Mouse (Mus musculus) forebrain, embryonic 13.5 days (tissue): ENCODE measurements at regions not wholly inside any gene's neighbourhood (a gene's known extent, or its start where the extent isn't known, plus 50 kb on each side); places are given as distances from the start of the nearest gene placed in this dataset.
A peak's percentile ranks its signal among the peaks of the same experiment; 100 is the strongest.
"Not testable (repeated sequence)": the region's sequence is repeated elsewhere in the genome, so short reads cannot be mapped to it uniquely, and the experiment has no call there.

Experiments used
- ATAC-seq: fragments of 200-750 bp; cut with Nextera tagmentation; 2 replicates; pipeline ENCODE4 v1.8.0; 2017
- H3K27ac ChIP-seq: fragments of 300-500 bp; sonication (generic); 2 replicates; pipeline ENCODE4 v1.5.1; 2015; ENCODE audit warnings: inconsistent platforms, mild to moderate bottlenecking, moderate library complexity
- H3K27me3 ChIP-seq: fragments of 300-500 bp; sonication (generic); 2 replicates; pipeline ENCODE4 v1.6.1; 2015; ENCODE audit warnings: mild to moderate bottlenecking, inconsistent platforms
- H3K36me3 ChIP-seq: fragments of 300-500 bp; sonication (generic); 2 replicates; pipeline ENCODE4 v1.6.1; 2015; ENCODE audit warnings: mild to moderate bottlenecking, inconsistent platforms; ENCODE audit not compliant: poor library complexity, severe bottlenecking
- H3K4me1 ChIP-seq: fragments of 300-500 bp; sonication (generic); 2 replicates; pipeline ENCODE4 v1.6.1; 2015; ENCODE audit warnings: inconsistent platforms
- H3K4me2 ChIP-seq: fragments of 300-500 bp; sonication (generic); 2 replicates; pipeline ENCODE4 v1.6.1; 2015; ENCODE audit warnings: inconsistent platforms, mild to moderate bottlenecking, moderate library complexity
- H3K4me3 ChIP-seq: fragments of 300-500 bp; sonication (generic); 2 replicates; pipeline ENCODE4 v1.5.1; 2015; ENCODE audit warnings: mild to moderate bottlenecking, inconsistent platforms
- H3K9ac ChIP-seq: fragments of 300-500 bp; sonication (generic); 2 replicates; pipeline ENCODE4 v1.6.1; 2015; ENCODE audit warnings: mild to moderate bottlenecking, inconsistent platforms
- H3K9me3 ChIP-seq: fragments of 300-500 bp; sonication (generic); replicated peaks from 2 replicates; pipeline ENCODE4 v1.6.1; 2016; ENCODE audit warnings: inconsistent platforms
- WGBS: fragments of 180-500 bp; shearing (Covaris S2); methylation state at CpG from one replicate; pipeline ENCODE4 v1.1.7; 2015; 5-methylcytosine and 5-hydroxymethylcytosine counted together

DNA sequence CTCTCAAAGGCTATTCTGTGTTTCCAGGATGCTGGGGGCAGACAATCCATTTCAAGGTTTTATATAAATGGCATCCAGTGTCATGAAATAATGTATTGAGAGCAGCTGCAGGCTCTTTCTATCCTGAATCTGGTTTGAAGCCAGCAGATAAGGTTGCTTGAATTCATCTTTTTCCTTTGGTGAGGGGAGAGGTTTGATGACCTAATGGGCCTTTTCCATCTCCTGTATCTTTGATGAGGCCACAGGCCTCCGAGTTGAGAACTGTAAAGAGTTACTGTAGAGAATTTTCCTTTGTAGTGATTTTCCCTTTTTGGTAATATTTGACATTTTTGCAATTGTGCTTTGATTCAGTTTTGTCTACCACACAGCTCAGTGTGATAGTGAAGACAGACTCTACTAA lies 458.8 kb upstream of the 1700008P02Rik start:
- H3K36me3 ChIP-seq = no peaks in the 10 kb centered on the region
- H3K27me3 ChIP-seq = no peaks in the 10 kb centered on the region
- WGBS = 74% methylated on average over 1 of the region's 1 CpGs
- H3K9ac ChIP-seq = no peak overlapping the region
- no peak overlapping the region for H3K4me2 ChIP-seq
- H3K4me1 ChIP-seq = no peaks in the 10 kb centered on the region
- no peak overlapping the region for H3K4me3 ChIP-seq
- H3K9me3 ChIP-seq = no peaks in the 10 kb centered on the region
- ATAC-seq = no peak
- no peak overlapping the region for H3K27ac ChIP-seq

DNA sequence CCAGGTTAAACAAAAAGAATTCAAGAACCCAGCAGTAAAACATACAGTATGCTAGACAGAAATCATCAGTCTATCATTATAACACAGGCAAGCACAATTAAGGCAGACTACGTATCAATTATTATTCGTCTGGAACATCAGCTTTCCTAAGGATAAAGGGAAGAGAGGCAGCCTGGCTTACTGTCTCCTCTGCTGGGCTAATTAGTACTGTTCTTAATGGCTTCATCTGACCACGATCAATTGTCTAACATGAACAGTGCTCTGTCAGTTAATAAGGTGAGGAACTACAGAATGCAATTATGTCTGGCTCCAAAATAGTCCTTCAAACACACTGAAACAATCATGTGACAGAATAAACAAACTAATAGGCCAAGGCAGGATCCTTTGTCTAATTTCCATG lies 456.6 kb upstream of the 1700008P02Rik start:
- no peaks in the 10 kb centered on the region for H3K36me3 ChIP-seq
- H3K4me1 ChIP-seq = no peaks in the 10 kb centered on the region
- H3K27ac ChIP-seq = no peak overlapping the region
- no peak overlapping the region for H3K4me3 ChIP-seq
- H3K9ac ChIP-seq = no peak overlapping the region
- H3K4me2 ChIP-seq = no peak overlapping the region
- no peaks in the 10 kb centered on the region for H3K27me3 ChIP-seq
- ATAC-seq = peak; percentile 67; the same call in 1 of the 2 replicates
- WGBS = 39% methylated on average over 3 of the region's 3 CpGs
- no peaks in the 10 kb centered on the region for H3K9me3 ChIP-seq

DNA sequence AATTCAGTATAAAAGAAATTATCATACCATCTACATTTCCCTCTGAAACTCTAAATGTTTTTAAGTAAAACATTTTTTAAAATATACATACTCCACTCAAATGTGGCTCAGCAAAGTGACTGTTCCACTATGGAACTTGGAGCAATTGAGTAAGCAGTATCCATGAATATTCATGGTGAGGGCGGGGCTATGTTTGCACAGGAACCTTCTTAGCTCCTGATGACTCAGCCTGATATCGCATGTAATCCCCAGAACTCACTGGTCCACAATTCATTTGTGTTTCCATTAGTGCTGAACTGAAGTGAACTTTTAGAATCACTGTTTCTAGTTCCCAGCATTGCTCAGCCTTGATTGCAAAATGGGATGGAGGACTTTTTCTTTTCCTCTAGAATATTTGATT lies 454.2 kb upstream of the 1700008P02Rik start:
- no peaks in the 10 kb centered on the region for H3K4me1 ChIP-seq
- no peaks in the 10 kb centered on the region for H3K27me3 ChIP-seq
- ATAC-seq = no peak
- 53% methylated on average over 2 of the region's 2 CpGs for WGBS
- H3K9me3 ChIP-seq = no peaks in the 10 kb centered on the region
- no peak overlapping the region for H3K4me3 ChIP-seq
- H3K36me3 ChIP-seq = no peaks in the 10 kb centered on the region
- no peak overlapping the region for H3K27ac ChIP-seq
- no peak overlapping the region for H3K4me2 ChIP-seq
- no peak overlapping the region for H3K9ac ChIP-seq

DNA sequence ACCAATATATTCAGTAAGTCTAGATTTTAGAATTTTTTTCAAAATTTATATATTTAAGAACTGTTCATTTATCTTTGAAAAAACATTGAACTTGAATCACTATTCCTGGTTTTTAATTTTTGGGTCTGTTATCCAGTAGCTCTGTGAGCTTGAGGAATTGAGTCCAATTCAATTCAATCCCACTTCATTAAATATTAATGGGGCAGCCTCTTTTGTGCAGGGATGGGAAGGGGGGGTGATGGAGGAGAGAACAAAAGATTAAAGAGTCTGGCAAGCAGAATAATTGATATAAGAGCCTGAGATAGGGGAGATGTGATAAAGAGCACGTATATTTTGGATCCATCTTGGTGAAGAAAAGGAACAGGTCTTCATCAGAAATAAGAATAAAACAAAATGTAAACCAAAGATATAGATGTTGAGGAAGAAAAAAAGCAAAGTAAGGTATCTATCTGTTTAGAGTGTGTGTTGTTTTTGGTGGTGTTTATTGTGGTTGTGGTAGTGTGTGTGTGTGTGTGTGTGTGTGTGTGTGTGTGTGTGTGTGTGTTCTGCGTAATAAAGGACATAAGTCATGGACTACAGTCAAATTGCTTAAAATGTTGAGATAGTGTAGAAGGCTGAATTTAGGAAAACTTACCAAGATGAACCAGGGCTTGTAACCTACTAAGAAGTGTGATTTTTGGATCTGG lies 421.3 kb upstream of the 1700008P02Rik start:
- Histone ChIP-seq H3K9me3 (0 out of 2 replicates have a peak, but pooled peaks cover 3% of the 10 kb centered on the region), H3K27ac (no peak overlapping the region), H3K4me3 (no peak overlapping the region), H3K36me3 (no peaks in the 10 kb centered on the region), H3K4me2 (no peak overlapping the region), H3K9ac (no peak overlapping the region), H3K4me1 (no peaks in the 10 kb centered on the region), H3K27me3 (no peaks in the 10 kb centered on the region)
- peak; percentile 81 for ATAC-seq
- 46% methylated on average over 2 of the region's 2 CpGs for WGBS

DNA sequence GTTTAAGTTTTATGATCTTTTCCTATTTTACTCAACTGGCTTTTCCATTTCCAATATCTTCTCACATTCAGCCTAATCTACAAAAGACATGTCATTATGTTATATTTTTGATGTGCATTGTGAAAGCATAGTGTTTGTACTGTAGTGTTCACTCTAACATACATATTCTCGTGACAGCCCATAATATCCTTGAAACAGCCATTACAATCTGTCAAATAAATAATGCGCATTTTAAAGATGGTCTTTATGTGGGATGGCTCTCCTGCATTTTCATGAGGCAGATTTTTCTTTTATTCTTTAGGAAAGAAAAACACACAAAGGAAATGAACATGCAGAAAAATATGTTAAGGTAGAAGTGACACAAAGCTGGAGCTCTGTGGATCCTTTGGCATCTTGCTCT lies 415.6 kb upstream of the 1700008P02Rik start:
- Histone ChIP-seq H3K4me2 (no peak overlapping the region), H3K9ac (no peak overlapping the region), H3K9me3 (0 out of 2 replicates have a peak, but pooled peaks cover 3% of the 10 kb centered on the region), H3K4me3 (no peak overlapping the region), H3K27me3 (no peaks in the 10 kb centered on the region), H3K36me3 (no peaks in the 10 kb centered on the region), H3K27ac (no peak overlapping the region), H3K4me1 (no peaks in the 10 kb centered on the region)
- peak; percentile 77 for ATAC-seq
- 71% methylated on average over 2 of the region's 2 CpGs for WGBS

DNA sequence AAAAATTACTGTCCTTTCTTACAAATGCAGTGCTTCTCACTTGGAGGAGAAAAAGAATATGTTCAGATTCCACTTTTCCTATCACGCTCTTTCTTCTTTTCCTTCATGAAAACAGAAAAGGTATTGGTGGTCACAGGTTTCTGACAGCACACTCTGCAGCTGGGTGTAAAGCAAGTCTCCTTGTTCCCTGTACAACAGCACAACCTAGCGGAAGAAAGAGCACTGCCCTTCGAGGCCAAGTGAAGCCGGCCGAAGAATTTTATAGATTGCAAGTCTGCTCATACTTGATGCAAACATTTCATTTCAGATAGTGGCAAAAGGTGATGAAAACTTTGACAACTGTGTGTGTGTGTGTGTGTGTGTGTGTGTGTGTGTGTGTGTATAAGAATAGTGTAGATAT lies 407.6 kb upstream of the 1700008P02Rik start:
- Histone ChIP-seq H3K9me3 (no peaks in the 10 kb centered on the region), H3K9ac (no peak overlapping the region), H3K4me1 (no peaks in the 10 kb centered on the region), H3K27ac (no peak overlapping the region), H3K27me3 (no peaks in the 10 kb centered on the region), H3K36me3 (no peaks in the 10 kb centered on the region), H3K4me3 (no peak overlapping the region), H3K4me2 (no peak overlapping the region)
- 23% methylated on average over 5 of the region's 5 CpGs for WGBS
- peak; percentile 88 for ATAC-seq

DNA sequence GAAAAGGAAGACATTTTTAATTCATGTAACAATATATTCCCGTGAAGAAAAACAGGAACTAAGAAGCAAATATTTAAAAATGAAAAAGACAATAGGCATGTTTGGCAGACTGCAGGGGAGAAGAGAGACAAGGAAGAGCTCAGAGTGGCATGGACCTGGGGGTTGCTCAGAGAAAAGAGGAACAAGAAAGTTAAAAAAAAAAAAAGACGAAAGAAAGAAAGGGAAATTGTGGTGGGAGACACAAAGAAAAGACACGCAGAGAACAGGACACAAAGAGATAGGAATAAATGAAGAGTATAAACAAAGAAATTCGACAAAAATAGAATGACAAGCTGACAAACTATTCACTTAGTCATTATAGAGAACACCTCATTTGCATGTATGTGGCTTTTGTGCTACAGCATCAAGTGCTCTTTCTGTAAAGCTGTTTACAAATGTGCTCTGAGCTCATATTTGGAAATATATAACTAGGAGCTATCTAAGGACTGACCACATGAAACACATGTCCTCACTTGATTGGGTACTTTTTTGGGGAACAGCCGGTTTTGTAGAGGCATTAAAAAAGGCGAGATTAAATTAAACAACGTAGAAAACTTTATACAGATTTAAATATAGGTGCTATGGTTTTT lies 394.2 kb upstream of the 1700008P02Rik start:
- H3K4me3 ChIP-seq = no peak overlapping the region
- H3K9me3 ChIP-seq = no peaks in the 10 kb centered on the region
- no peak overlapping the region for H3K4me2 ChIP-seq
- no peak overlapping the region for H3K9ac ChIP-seq
- H3K36me3 ChIP-seq = no peaks in the 10 kb centered on the region
- WGBS = 28% methylated on average over 7 of the region's 7 CpGs
- ATAC-seq = no peak; the same call in 1 of the 2 replicates
- H3K27me3 ChIP-seq = no peaks in the 10 kb centered on the region
- no peak overlapping the region for H3K27ac ChIP-seq
- peaks cover 8% of the 10 kb centered on the region for H3K4me1 ChIP-seq

DNA sequence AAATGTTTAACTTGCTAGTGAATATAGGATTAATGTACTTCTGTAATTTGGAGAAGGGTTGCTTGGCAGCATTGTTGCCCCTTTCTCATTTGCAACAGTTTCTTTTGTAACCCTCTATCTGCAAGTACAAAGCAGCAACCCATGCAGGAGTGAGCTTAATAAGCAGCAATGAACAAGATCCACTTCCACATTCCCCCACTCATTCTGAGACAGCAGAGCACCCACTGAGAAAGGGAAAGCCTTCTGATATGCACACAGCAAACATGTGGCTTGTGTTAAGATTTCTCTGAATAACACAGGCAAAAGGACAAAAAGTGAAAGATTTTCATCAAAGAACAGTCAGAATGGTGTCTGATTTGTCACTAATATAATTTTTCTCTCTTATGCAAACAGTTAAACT lies 393.3 kb upstream of the 1700008P02Rik start:
- no peak overlapping the region for H3K4me2 ChIP-seq
- no peaks in the 10 kb centered on the region for H3K36me3 ChIP-seq
- no peaks in the 10 kb centered on the region for H3K9me3 ChIP-seq
- H3K4me1 ChIP-seq = peaks cover 13% of the 10 kb centered on the region
- H3K27ac ChIP-seq = no peak overlapping the region
- no peak; the same call in 1 of the 2 replicates for ATAC-seq
- no peak overlapping the region for H3K4me3 ChIP-seq
- no peaks in the 10 kb centered on the region for H3K27me3 ChIP-seq
- H3K9ac ChIP-seq = no peak overlapping the region

DNA sequence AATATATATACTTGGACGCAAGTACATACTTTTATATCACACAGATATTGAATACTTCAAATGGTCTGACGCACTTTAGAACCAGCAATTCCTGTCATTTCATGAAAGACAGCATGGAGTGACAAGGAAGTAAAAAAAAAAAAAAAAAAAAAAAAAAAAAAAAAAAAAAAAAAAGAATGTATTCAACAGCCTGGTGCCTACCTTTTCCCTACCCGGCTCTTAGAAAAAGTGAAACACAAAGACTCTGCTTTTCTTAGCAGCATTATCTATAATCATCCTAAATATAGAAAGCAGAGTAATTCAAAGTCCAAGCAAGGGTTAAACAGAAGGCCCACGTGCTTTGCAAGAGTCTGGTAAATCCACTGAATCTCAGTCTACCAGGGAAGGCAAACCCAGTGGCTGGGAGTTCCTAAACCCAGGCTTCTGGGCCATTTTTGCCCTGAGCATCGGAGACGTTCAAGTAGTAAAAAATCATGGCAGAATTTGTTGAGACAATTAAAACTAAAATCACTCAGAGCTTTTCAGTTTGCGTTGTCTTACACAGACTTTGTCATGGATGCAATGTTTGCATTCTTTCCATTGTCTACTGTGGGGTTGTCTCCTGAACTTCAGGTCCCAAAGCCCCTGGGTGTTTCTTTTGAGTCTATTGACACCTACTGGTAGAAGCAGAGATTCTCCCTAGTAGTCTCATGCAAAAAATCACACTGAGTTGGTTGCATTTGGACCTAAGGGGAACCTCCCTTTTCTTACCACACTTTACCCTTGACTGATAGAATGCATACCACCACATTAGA lies 390.2 kb upstream of the 1700008P02Rik start:
- Histone ChIP-seq H3K27me3 (no peaks in the 10 kb centered on the region), H3K36me3 (no peaks in the 10 kb centered on the region), H3K4me1 (peaks cover 13% of the 10 kb centered on the region), H3K4me3 (no peak overlapping the region), H3K27ac (no peak overlapping the region), H3K9ac (no peak overlapping the region), H3K9me3 (no peaks in the 10 kb centered on the region), H3K4me2 (no peak overlapping the region)
- WGBS = 39% methylated on average over 7 of the region's 7 CpGs
- peak; percentile 58 for ATAC-seq

DNA sequence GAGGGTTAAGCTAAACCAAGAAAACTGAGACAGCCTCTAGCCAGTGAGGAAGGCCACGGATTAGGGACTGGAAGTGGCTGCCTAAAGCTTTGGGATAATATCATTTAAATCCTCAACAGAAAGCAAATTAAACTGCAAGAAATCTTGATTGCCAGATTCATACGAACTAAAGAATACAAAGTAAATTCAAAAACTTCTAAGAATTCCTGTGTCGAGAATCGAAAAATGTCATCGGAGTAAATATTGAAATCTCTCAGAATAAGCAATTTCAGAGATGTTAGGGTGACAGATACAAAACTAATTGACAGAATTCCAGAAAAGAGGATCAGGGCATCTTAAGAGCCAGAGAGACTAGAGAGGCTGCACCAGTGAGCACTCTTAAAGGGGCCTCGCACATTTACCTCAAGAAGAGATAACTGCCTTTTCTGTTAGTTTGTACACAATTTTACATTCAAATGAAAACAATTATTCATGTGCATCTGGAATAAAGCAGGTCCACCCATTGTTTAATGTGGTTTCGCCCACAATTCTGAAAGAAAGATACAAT lies 388.5 kb upstream of the 1700008P02Rik start:
- Histone ChIP-seq H3K4me1 (peaks cover 8% of the 10 kb centered on the region; the same call in 1 of the 2 replicates), H3K4me2 (no peak overlapping the region), H3K27ac (no peak overlapping the region), H3K36me3 (no peaks in the 10 kb centered on the region), H3K9me3 (no peaks in the 10 kb centered on the region), H3K9ac (no peak overlapping the region), H3K4me3 (no peak overlapping the region), H3K27me3 (no peaks in the 10 kb centered on the region)
- 59% methylated on average over 7 of the region's 7 CpGs for WGBS
- no peak for ATAC-seq

DNA sequence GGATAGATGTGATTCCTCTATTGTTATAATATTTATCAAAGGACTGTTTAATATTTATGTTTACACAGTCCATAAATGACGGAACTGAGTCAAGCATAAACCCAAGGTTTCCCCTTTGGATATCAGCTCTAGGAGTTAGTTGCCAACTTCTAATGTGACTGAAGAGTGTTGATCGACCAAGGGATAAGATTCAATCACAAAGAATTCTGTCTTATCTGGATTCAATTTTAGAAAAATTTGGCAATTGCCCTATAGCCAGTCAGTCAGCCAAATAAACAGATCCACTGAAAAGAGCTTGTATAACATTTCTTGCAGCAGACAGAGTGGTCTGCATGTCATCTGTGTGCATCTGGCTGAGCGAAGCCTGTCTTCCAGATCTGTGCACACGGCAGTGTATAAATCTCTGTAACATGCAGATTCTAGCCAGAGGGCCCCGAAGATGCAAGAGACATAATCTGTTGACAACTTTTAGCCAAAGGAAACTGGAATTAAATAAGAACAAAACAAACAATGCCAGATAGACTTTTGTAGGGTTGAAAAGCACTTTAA lies 387.6 kb upstream of the 1700008P02Rik start:
- no peaks in the 10 kb centered on the region for H3K9me3 ChIP-seq
- ATAC-seq = no peak

DNA sequence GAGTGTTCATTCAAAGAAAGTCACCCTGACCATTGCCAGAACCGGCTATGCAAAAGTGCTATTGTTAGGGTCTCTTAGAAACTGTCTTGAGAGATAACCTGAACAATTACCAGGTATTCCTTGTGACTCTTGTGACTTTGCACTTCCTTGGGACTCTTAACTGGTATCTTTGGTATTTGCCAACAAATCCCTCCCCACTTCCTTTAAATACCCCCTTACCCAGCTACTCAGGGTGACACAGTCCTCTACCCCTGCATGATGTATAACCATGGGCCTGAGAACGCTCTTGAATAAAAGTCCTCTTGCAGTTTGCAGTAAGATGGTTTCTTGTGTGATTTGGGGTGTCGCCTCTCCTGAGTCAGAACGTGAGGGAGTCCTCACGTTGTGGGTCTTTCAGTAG lies 371.5 kb upstream of the 1700008P02Rik start:
- not testable (repeated sequence) for H3K9ac ChIP-seq, H3K27me3 ChIP-seq, H3K27ac ChIP-seq, ATAC-seq, H3K36me3 ChIP-seq, H3K4me3 ChIP-seq, H3K9me3 ChIP-seq, H3K4me1 ChIP-seq, H3K4me2 ChIP-seq
- 87% methylated on average over 5 of the region's 5 CpGs for WGBS

More for the DNA sequence above, 387.6 kb upstream of the 1700008P02Rik start:
- Histone ChIP-seq H3K27ac (no peak overlapping the region), H3K9ac (no peak overlapping the region), H3K4me2 (no peak overlapping the region), H3K4me3 (no peak overlapping the region), H3K4me1 (peaks cover 5% of the 10 kb centered on the region; the same call in 1 of the 2 replicates), H3K27me3 (no peaks in the 10 kb centered on the region), H3K36me3 (no peaks in the 10 kb centered on the region)
- WGBS = 62% methylated on average over 5 of the region's 5 CpGs
